Mouse (Mus musculus) kidney, adult 2 months (tissue): ENCODE results near the gene Myl4. TPM values are rescaled to one million over a fixed set of nuclear protein-coding genes. Genes with fewer than 3 reads are reported as not detected.
A peak's percentile ranks its signal among the peaks of the same experiment; 100 is the strongest.

Experiments
- DNase-seq: peaks from one replicate; pipeline ENCODE4 v3.0.0; 2021
- H3K27ac ChIP-seq: fragments of 200-500 bp; 2 replicates; pipeline ENCODE4 v1.5.1; 2012; ENCODE audit warnings: low read depth, low read length, control low read depth, inconsistent platforms; ENCODE audit not compliant: insufficient read depth
- H3K27me3 ChIP-seq: fragments of 200-500 bp; replicated peaks from 2 replicates; pipeline ENCODE4 v1.6.1; 2012; ENCODE audit warnings: mild to moderate bottlenecking, moderate library complexity, low read length, inconsistent platforms; ENCODE audit not compliant: control insufficient read depth, insufficient read depth
- H3K36me3 ChIP-seq: fragments of 200-500 bp; 2 replicates; pipeline ENCODE4 v1.6.1; 2012; ENCODE audit warnings: mild to moderate bottlenecking, moderate library complexity, low read length, inconsistent platforms; ENCODE audit not compliant: control insufficient read depth, insufficient read depth
- H3K4me1 ChIP-seq: fragments of 200-500 bp; 2 replicates; pipeline ENCODE4 v1.6.1; 2011; ENCODE audit warnings: low read length; ENCODE audit not compliant: control insufficient read depth, insufficient read depth
- H3K4me3 ChIP-seq: fragments of 200-500 bp; 2 replicates; pipeline ENCODE4 v1.5.1; 2011; ENCODE audit warnings: mild to moderate bottlenecking, low read depth, low read length, control low read depth; ENCODE audit not compliant: insufficient read depth
- CTCF ChIP-seq: fragments of 200-500 bp; conservative IDR thresholded peaks from 2 replicates; pipeline ENCODE4 v1.5.1; 2011; ENCODE audit warnings: low read depth, mild to moderate bottlenecking, control low read depth, low read length, moderate library complexity, mixed read lengths; ENCODE audit not compliant: insufficient read depth, insufficient read length
- POLR2A ChIP-seq: fragments of 200-500 bp; IDR thresholded peaks from one replicate; pipeline ENCODE4 v1.6.1; 2011; ENCODE audit warnings: low read depth, low read length, control low read depth
- WGBS: fragments of 180-500 bp; shearing (Covaris S2); methylation state at CpG from one replicate; pipeline ENCODE4 v1.1.7; 2018; 5-methylcytosine and 5-hydroxymethylcytosine counted together
- polyA plus RNA-seq: library from polyadenylated mRNA; depleted of rRNA; stranded (reverse); fragments of >200 nt; gene quantifications from 2 replicates; pipeline ENCODE4 v1.2.3, GENCODE M21; 2012

Myl4 gene
- polyA plus RNA-seq, 1 experiment = 2.0 TPM

DNA sequence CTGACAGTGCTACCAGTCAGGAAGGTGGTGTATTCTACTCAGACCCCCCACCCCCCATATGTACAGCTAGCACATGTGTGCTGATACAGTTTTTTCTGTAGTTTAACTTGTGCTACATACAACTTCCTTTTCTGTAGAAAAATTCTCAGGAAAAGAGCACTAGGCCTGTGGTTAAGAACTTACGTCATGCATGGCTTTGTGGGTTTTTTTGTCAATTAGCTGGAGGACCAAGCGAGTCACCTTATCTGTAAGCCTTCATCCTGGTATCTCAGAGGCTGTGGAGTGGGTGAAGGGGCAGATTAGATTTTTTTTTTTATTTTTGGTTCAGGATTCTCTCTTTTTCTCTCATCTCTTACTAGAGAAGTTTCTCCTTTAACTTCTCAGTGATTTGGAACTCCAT, 63.7 kb downstream of the Myl4 start:
- TF ChIP-seq CTCF = no peak
- H3K36me3 ChIP-seq = no peaks in the 10 kb centered on the region
- H3K4me3 ChIP-seq = no peak overlapping the region
- 90% methylated on average over 2 of the region's 2 CpGs for WGBS
- no peaks in the 10 kb centered on the region for H3K4me1 ChIP-seq
- H3K27me3 ChIP-seq = no peaks in the 10 kb centered on the region
- no peak overlapping the region for H3K27ac ChIP-seq
- DNase-seq = no peak

DNA sequence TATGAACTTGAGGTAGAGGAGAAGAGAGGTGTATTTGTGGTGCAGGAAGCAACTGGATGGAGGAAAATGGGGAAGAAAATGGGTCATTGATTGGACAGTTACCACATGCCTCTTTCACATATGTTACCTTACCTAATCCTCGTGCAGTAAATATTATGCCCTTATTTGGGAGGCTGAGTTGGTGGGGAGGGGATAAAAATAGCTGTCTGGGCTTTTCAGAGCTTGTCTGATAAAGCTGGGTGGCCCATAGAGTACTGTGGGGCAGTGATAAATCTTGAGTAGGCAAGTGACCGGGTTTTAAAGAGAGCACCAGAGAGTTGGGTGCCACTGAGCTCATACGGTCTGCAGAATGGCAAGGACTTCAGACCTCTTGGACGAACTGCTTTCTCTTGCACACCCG, 65.7 kb downstream of the Myl4 start:
- WGBS = 80% methylated on average over 5 of the region's 5 CpGs
- H3K4me3 ChIP-seq = no peak overlapping the region
- H3K27ac ChIP-seq = no peak overlapping the region
- DNase-seq = no peak
- no peaks in the 10 kb centered on the region for H3K36me3 ChIP-seq
- H3K27me3 ChIP-seq = no peaks in the 10 kb centered on the region
- H3K4me1 ChIP-seq = no peaks in the 10 kb centered on the region
- no peak for TF ChIP-seq POLR2A
- TF ChIP-seq CTCF = no peak

GRCm38 (mm10) chr11:104618638-104619076, 68.2 kb downstream of the Myl4 start:
- peak; percentile 32 for DNase-seq
- Histone ChIP-seq H3K27me3 (no peaks in the 10 kb centered on the region), H3K4me3 (no peak overlapping the region), H3K36me3 (no peaks in the 10 kb centered on the region), H3K4me1 (no peaks in the 10 kb centered on the region), H3K27ac (no peak overlapping the region)
- WGBS = 67% methylated on average over 6 of the region's 6 CpGs
- no peak for TF ChIP-seq POLR2A
- TF ChIP-seq CTCF = no peak

DNA sequence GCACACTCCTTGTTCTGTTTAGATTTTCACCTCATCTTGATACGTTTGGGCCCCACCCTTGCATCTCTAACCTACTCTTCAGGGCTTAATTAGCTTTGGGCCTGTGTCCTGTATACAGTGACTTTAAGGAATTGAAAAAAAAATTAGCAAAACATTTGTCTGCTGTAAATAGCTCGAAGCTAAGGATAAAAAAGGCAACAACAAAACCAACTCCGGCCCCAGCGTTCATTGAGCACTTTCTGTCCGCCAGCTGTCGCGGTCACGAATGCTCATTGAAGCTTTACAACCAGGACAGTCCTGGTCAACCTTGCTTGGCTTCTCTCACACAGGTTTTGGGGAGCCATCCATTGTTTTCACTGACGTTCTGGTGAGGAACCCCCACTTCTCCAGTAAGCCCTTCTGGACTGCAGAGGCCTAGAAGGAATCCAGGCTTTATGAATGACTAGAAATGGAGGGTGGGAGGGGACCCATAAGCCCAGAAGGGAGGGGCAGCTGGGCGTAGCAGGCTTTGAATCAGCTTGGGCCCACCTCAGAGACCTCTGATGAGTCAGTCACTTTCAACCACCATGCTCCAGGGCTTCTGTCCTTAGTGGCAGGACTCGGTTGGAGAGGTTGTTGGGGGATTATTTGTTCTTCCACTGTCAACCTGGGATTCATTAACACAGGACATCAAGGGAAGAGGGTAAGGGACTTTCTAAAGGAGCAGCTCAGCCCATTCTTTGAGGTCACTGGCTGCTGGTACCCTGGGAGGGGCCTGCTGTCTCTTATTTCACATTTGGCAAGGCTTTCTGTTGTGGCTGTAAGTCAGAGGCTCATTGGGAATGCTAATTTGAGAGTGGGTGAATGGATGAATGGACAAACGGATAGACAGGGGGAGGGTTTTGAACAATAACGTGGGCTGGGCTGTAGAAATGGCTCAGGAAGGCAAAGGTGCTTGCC, 68.9 kb downstream of the Myl4 start:
- Histone ChIP-seq H3K27ac (no peak overlapping the region), H3K4me3 (no peak overlapping the region), H3K36me3 (no peaks in the 10 kb centered on the region), H3K4me1 (no peaks in the 10 kb centered on the region), H3K27me3 (no peaks in the 10 kb centered on the region)
- 77% methylated on average over 13 of the region's 13 CpGs for WGBS
- DNase-seq = no peak
- TF ChIP-seq POLR2A (no peak), CTCF (no peak)

GRCm38 (mm10) chr11:104622040-104622962, 71.8 kb downstream of the Myl4 start:
- Histone ChIP-seq H3K27ac (no peak overlapping the region), H3K4me3 (no peak overlapping the region), H3K36me3 (no peaks in the 10 kb centered on the region), H3K27me3 (no peaks in the 10 kb centered on the region), H3K4me1 (peaks cover 3% of the 10 kb centered on the region; the same call in 1 of the 2 replicates)
- TF ChIP-seq POLR2A = no peak
- WGBS = 43% methylated on average over 12 of the region's 12 CpGs
- no peak for DNase-seq

DNA sequence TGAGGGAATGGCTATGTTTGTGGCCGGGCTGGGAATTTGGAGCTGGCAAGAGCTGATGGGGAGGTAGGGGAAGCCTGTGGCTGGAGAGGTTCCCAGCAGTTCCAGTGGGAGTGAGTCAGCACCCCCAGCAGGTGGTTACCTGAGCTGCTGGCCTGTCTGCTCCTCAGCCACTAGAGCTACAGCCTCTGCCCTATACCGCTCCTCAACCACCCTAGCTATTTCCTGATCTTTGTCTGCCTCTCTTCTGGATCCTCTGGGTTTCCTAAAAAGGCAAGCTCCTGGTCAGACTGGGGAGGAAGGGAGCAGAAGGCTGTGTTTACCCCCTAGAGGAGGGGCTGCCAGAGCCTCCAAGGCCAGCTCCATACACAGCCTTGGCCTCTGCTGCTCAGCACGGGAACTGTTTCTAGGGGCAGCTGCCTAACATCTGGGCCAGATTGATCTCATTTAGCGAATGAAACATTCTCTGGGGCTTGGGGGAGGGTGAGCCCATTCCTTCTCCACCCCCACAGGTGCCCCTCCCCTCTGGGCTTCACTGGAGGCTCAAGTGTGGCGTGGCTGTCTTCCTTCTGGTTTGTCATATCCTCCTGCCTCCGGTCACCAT, 74.4 kb downstream of the Myl4 start:
- Histone ChIP-seq H3K4me3 (no peak overlapping the region), H3K4me1 (peaks cover 3% of the 10 kb centered on the region; the same call in 1 of the 2 replicates), H3K27me3 (no peaks in the 10 kb centered on the region), H3K36me3 (no peaks in the 10 kb centered on the region), H3K27ac (no peak overlapping the region)
- WGBS = 49% methylated on average over 6 of the region's 6 CpGs
- peak; percentile 37 for DNase-seq
- no peak for TF ChIP-seq CTCF
- TF ChIP-seq POLR2A = no peak
